Comparison of ENCODE assay signal across 8 mouse cellular contexts in genomic region chr2:21205831-21206159, GRCm38 (mm10). TPM values are rescaled to one million over a fixed set of nuclear protein-coding genes. Genes with fewer than 3 reads are reported as not detected.
DNase-seq lines count a peak whose midpoint lies in the region; ATAC-seq and TF ChIP-seq lines count a peak whose summit lies in the region.

No protein-coding gene starts in this region.

- no peaks in the 10 kb centered on the region for H3K9me3 ChIP-seq in heart, embryonic 10.5 days
- H3K9me3 ChIP-seq in ES-Bruce4 (replicated peaks; ENCODE audit: control insufficient read depth, insufficient read depth, low read length, poor library complexity, severe bottlenecking), result no peaks in the 10 kb centered on the region
- no peaks in the 10 kb centered on the region for H3K9me3 ChIP-seq in forebrain, postnatal 0 days (ENCODE audit: low read length)

- H3K27ac ChIP-seq in heart, embryonic 10.5 days, result peak overlapping the region; percentile 91
- H3K27ac ChIP-seq in ES-Bruce4 (ENCODE audit: insufficient read depth, low read length), result no peak overlapping the region
- H3K27ac ChIP-seq in forebrain, postnatal 0 days (ENCODE audit: low read depth, low read length), result peak overlapping the region; percentile 90

- ATAC-seq in forebrain, postnatal 0 days, result peak; percentile 86
- ATAC-seq in megakaryocyte, adult 5-6 weeks (ENCODE audit: poor library complexity, severe bottlenecking), result peak; percentile 76

- TF ChIP-seq EP300 in ES-Bruce4 (IDR thresholded peaks at IDR 0.05; ENCODE audit: insufficient read depth, low read depth, low read length), result no peak

- TF ChIP-seq CTCF in ES-Bruce4 (IDR thresholded peaks at IDR 0.05; ENCODE audit: low read depth, low read length), result no peak
- TF ChIP-seq CTCF in forebrain, postnatal 0 days (IDR thresholded peaks at IDR 0.05; ENCODE audit: low read depth), result no peak

- H3K36me3 ChIP-seq in heart, embryonic 10.5 days, result no peaks in the 10 kb centered on the region
- H3K36me3 ChIP-seq in ES-Bruce4 (ENCODE audit: control insufficient read depth, insufficient read depth, low read length, poor library complexity, severe bottlenecking), result no peaks in the 10 kb centered on the region; the same call in 1 of the 2 replicates
- no peaks in the 10 kb centered on the region for H3K36me3 ChIP-seq in forebrain, postnatal 0 days (ENCODE audit: insufficient read depth)

- no peak for DNase-seq in heart, embryonic 10.5 days (ENCODE audit: low spot score)
- no peak for DNase-seq in heart, postnatal 25 days (ENCODE audit: low spot score)
- DNase-seq in forebrain, postnatal 0 days, result no peak
- no peak for DNase-seq in urinary bladder, postnatal 10 days (ENCODE audit: low spot score)
- no peak for DNase-seq in MN1 (ENCODE audit: low spot score)
- DNase-seq in layer of hippocampus, postnatal 36 days, result no peak

- peak overlapping the region; percentile 68 for H3K4me3 ChIP-seq in heart, embryonic 10.5 days
- peak overlapping the region; percentile 75 for H3K4me3 ChIP-seq in ES-Bruce4 (ENCODE audit: low read depth, low read length)
- peak overlapping the region; percentile 74 for H3K4me3 ChIP-seq in forebrain, postnatal 0 days (ENCODE audit: low read depth, low read length)

- TF ChIP-seq POLR2A in ES-Bruce4 (IDR thresholded peaks at IDR 0.05; ENCODE audit: insufficient read depth, low read length), result no peak

- no peaks in the 10 kb centered on the region for H3K27me3 ChIP-seq in heart, embryonic 10.5 days (ENCODE audit: insufficient read depth, poor library complexity, severe bottlenecking)
- peaks cover 2% of the 10 kb centered on the region; the same call in 1 of the 2 replicates for H3K27me3 ChIP-seq in ES-Bruce4 (ENCODE audit: control insufficient read depth, insufficient read depth, low read length, poor library complexity, severe bottlenecking)
- no peaks in the 10 kb centered on the region for H3K27me3 ChIP-seq in forebrain, postnatal 0 days (ENCODE audit: insufficient read depth, low read length)

- no peaks in the 10 kb centered on the region for H3K4me1 ChIP-seq in heart, embryonic 10.5 days
- no peaks in the 10 kb centered on the region for H3K4me1 ChIP-seq in ES-Bruce4 (ENCODE audit: control insufficient read depth, insufficient read depth, low read length)
- 0 out of 2 replicates have a peak, but pooled peaks cover 10% of the 10 kb centered on the region for H3K4me1 ChIP-seq in forebrain, postnatal 0 days (ENCODE audit: insufficient read depth)

- WGBS in heart, embryonic 10.5 days, result 1% methylated on average over 17 of the region's 19 CpGs
- WGBS in forebrain, postnatal 0 days, result under 1% methylated on average over 19 of the region's 19 CpGs

- peak overlapping the region; percentile 68 for H3K4me2 ChIP-seq in forebrain, postnatal 0 days (ENCODE audit: low read depth)

- intact Hi-C loops in heart, postnatal 25 days (cut with DNase I), result no loop called here

- peak overlapping the region; percentile 61 for H3K9ac ChIP-seq in ES-Bruce4 (ENCODE audit: low read depth, poor library complexity, severe bottlenecking)
- H3K9ac ChIP-seq in forebrain, postnatal 0 days, result peak overlapping the region; percentile 74

RNA-seq across cellular contexts. Expression of gene Thnsl1, which starts 0.3 kb away (rescaled TPM):
- polyA plus RNA-seq in heart, embryonic 10.5 days (2016; fragmentation: Nextera tagmentation; extraction: Ambion mirVana), result 9.1 and 9.2 TPM in 2 replicates
- total RNA-seq in heart, postnatal 25 days (2021), result 1 to 10 TPM; 5.6 to 8.6 TPM
- polyA plus RNA-seq in ES-Bruce4 (2011; ENCODE audit: insufficient read depth, insufficient read length, low read depth, missing spikeins), result 27.7 and 33.6 TPM in 2 replicates
- total RNA-seq in forebrain, postnatal 0 days (2014; rRNA removed), result 21.8 and 22.8 TPM in 2 replicates
- polyA plus RNA-seq in forebrain, postnatal 0 days (2015; fragmentation: Nextera tagmentation; extraction: Ambion mirVana), result 17.6 and 19.4 TPM in 2 replicates
- 0.71 and 0.91 TPM in 2 replicates for total RNA-seq in megakaryocyte, adult 5-6 weeks (2015)
- 0.89 and 1.8 TPM in 2 replicates for total RNA-seq in megakaryocyte, adult 5-6 weeks (2017)
- 10 to 100 TPM; 21.3 to 22.9 TPM for total RNA-seq in layer of hippocampus, postnatal 36 days (2021)

RNA-seq across cellular contexts. Expression of gene Enkur, which starts 0.6 kb away (rescaled TPM):
- 2.3 and 2.9 TPM in 2 replicates for polyA plus RNA-seq in heart, embryonic 10.5 days (2016; fragmentation: Nextera tagmentation; extraction: Ambion mirVana)
- total RNA-seq in heart, postnatal 25 days (2021), result 1 to 10 TPM; 1.7 to 2.3 TPM
- polyA plus RNA-seq in ES-Bruce4 (2011; ENCODE audit: insufficient read depth, insufficient read length, low read depth, missing spikeins), result 2.1 and 3.2 TPM in 2 replicates
- total RNA-seq in forebrain, postnatal 0 days (2014; rRNA removed), result 4.5 and 5.4 TPM in 2 replicates
- 5.2 and 8.1 TPM in 2 replicates for polyA plus RNA-seq in forebrain, postnatal 0 days (2015; fragmentation: Nextera tagmentation; extraction: Ambion mirVana)
- not detected in 2 replicates for total RNA-seq in megakaryocyte, adult 5-6 weeks (2015)
- total RNA-seq in megakaryocyte, adult 5-6 weeks (2017), result not detected in 2 replicates
- total RNA-seq in layer of hippocampus, postnatal 36 days (2021), result 1 to 10 TPM; 1.8 to 2.0 TPM
